Mouse (Mus musculus) brain, adult 2 months (tissue): ENCODE results near the gene Il20rb.

Source experiments
- DNase-seq: peaks from one replicate; pipeline ENCODE4 v3.0.0; 2011; ENCODE audit warnings: low read depth, low spot score

Il20rb gene

GRCm38 (mm10) chr9:100486431-100486830 lies at the start of gene Il20rb:
Gene Il20rb, minus strand, starts transcription at chr9:100486788.
- no peak for DNase-seq

GRCm38 (mm10) chr9:100535618-100536262 lies 49.2 kb upstream of the Il20rb start:
- peak; percentile 59 for DNase-seq

GRCm38 (mm10) chr9:100534686-100535085 lies 48.1 kb upstream of the Il20rb start:
- DNase-seq: no peak

GRCm38 (mm10) chr9:100532847-100533505 lies 46.4 kb upstream of the Il20rb start:
- no peak for DNase-seq

- DNase-seq: peak; percentile 27
Observed at GRCm38 (mm10) chr9:100531296-100531695, 44.7 kb upstream of the Il20rb start.

- DNase-seq: no peak
Observed at GRCm38 (mm10) chr9:100525225-100525624, 38.6 kb upstream of the Il20rb start.

GRCm38 (mm10) chr9:100522029-100522428 lies 35.4 kb upstream of the Il20rb start:
- no peak for DNase-seq

- DNase-seq: peak; percentile 84
Observed at GRCm38 (mm10) chr9:100520586-100520985, 34.0 kb upstream of the Il20rb start.

- DNase-seq: peak; percentile 17
Observed at GRCm38 (mm10) chr9:100520012-100520411, 33.4 kb upstream of the Il20rb start.

- DNase-seq: no peak
Observed at GRCm38 (mm10) chr9:100507581-100507980, 21.0 kb upstream of the Il20rb start.

GRCm38 (mm10) chr9:100506652-100507051 lies 20.1 kb upstream of the Il20rb start:
- no peak for DNase-seq

- peak; percentile 62 for DNase-seq
Observed at GRCm38 (mm10) chr9:100505498-100505897, 18.9 kb upstream of the Il20rb start.

- peak; percentile 41 for DNase-seq
Observed at GRCm38 (mm10) chr9:100493611-100494261, 7.1 kb upstream of the Il20rb start.

- DNase-seq: no peak
Observed at GRCm38 (mm10) chr9:100491424-100491823, 4.8 kb upstream of the Il20rb start.

GRCm38 (mm10) chr9:100488969-100489368 lies 2.4 kb upstream of the Il20rb start:
- DNase-seq: peak; percentile 26

- DNase-seq: no peak
Observed at GRCm38 (mm10) chr9:100488056-100488713, 1.6 kb upstream of the Il20rb start.

- DNase-seq: no peak
Observed at GRCm38 (mm10) chr9:100483318-100483717, 3.3 kb downstream of the Il20rb start.

GRCm38 (mm10) chr9:100481626-100482025 lies 5.0 kb downstream of the Il20rb start:
- no peak for DNase-seq

GRCm38 (mm10) chr9:100474056-100474455 lies 12.5 kb downstream of the Il20rb start:
- no peak for DNase-seq

GRCm38 (mm10) chr9:100473361-100473760 lies 13.2 kb downstream of the Il20rb start:
- DNase-seq: no peak

GRCm38 (mm10) chr9:100472931-100473330 lies 13.7 kb downstream of the Il20rb start:
- DNase-seq: no peak

- DNase-seq: no peak
Observed at GRCm38 (mm10) chr9:100471605-100471953, 15.0 kb downstream of the Il20rb start.
